Mouse (Mus musculus) liver, postnatal 0 days (tissue): ENCODE measurements at regions not wholly inside any gene's neighbourhood (a gene's known extent, or its start where the extent isn't known, plus 50 kb on each side); places are given as distances from the start of the nearest gene placed in this dataset.

ENCODE experiments used
- ATAC-seq: fragments of 200-750 bp; cut with Nextera tagmentation; 2 replicates; pipeline ENCODE4 v1.8.0; 2017; ENCODE audit warnings: mild to moderate bottlenecking, moderate library complexity
- DNase-seq: peaks from one replicate; pipeline ENCODE4 v3.0.0-alpha.2; 2016
- H3K27ac ChIP-seq: fragments of 300-500 bp; sonication (generic); 2 replicates; pipeline ENCODE4 v1.5.1; 2014; ENCODE audit warnings: antibody characterized with exemption, moderate library complexity, mild to moderate bottlenecking, low read depth
- H3K27me3 ChIP-seq: fragments of 300-500 bp; sonication (generic); 2 replicates; pipeline ENCODE4 v1.6.1; 2014; ENCODE audit warnings: low read length, control low read depth, mixed read lengths; ENCODE audit not compliant: insufficient read depth
- H3K36me3 ChIP-seq: fragments of 300-500 bp; sonication (generic); replicated peaks from 2 replicates; pipeline ENCODE4 v1.6.1; 2014; ENCODE audit warnings: mild to moderate bottlenecking, control low read depth, low read length, moderate library complexity, mixed read lengths; ENCODE audit not compliant: insufficient read depth
- H3K4me1 ChIP-seq: fragments of 300-500 bp; sonication (generic); 2 replicates; pipeline ENCODE4 v1.6.1; 2014; ENCODE audit warnings: antibody characterized with exemption, mild to moderate bottlenecking, control low read depth; ENCODE audit not compliant: insufficient read depth
- H3K4me2 ChIP-seq: fragments of 300-500 bp; sonication (generic); 2 replicates; pipeline ENCODE4 v1.6.1; 2014; ENCODE audit warnings: low read depth, mild to moderate bottlenecking, low read length, moderate library complexity, mixed read lengths
- H3K4me3 ChIP-seq: fragments of 300-500 bp; sonication (generic); 2 replicates; pipeline ENCODE4 v1.5.1; 2014; ENCODE audit warnings: low read depth, low read length
- H3K9ac ChIP-seq: fragments of 300-500 bp; sonication (generic); replicated peaks from 2 replicates; pipeline ENCODE4 v1.6.1; 2014; ENCODE audit warnings: mild to moderate bottlenecking, moderate library complexity
- H3K9me3 ChIP-seq: fragments of 300-500 bp; sonication (generic); 2 replicates; pipeline ENCODE4 v1.6.1; 2016; ENCODE audit warnings: mild to moderate bottlenecking, control low read depth, low read length, mixed read lengths
- CTCF ChIP-seq: sonication (generic); IDR thresholded peaks from 2 replicates; pipeline ENCODE4 v1.5.1; 2016; ENCODE audit warnings: antibody characterized with exemption, low read depth
- EP300 ChIP-seq: IDR thresholded peaks from 2 replicates; pipeline ENCODE4 v1.6.1; 2016; ENCODE audit warnings: antibody characterized with exemption, low read depth, mild to moderate bottlenecking
- WGBS: fragments of 180-500 bp; shearing (Covaris S2); extraction: QIAGEN DNeasy Blood & Tissue Kit; methylation state at CpG from one replicate; pipeline ENCODE4 v1.1.7; 2014; ENCODE audit not compliant: insufficient replicate concordance; 5-methylcytosine and 5-hydroxymethylcytosine counted together

DNA sequence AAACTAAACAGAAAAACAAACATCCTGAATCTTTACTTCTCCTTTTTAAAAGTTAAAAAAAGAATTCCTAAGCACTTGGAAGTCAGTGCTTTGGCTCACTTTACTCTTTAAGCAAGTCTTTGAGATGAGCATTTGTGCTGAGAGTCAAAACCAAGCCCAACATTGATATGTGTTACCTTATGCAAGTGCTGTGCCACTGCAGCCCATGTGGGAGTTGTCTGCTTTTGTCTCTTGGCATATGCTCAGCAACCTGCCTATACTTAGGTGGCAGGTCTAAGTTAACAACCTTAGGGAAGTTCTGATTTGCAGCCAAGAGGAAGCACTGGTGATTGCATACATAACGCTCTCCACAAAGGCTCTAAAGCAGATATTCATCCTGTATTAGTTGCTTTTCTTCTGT lies 493.1 kb downstream of the D3Ertd751e start:
- no peaks in the 10 kb centered on the region for H3K4me1 ChIP-seq
- no peak overlapping the region for H3K9ac ChIP-seq
- DNase-seq (no peak), ATAC-seq (no peak)
- H3K27ac ChIP-seq = no peak overlapping the region
- H3K4me2 ChIP-seq = no peak overlapping the region
- no peaks in the 10 kb centered on the region for H3K9me3 ChIP-seq
- no peaks in the 10 kb centered on the region for H3K27me3 ChIP-seq
- H3K4me3 ChIP-seq = no peak overlapping the region
- 79% methylated on average over 1 of the region's 1 CpGs for WGBS
- TF ChIP-seq CTCF (no peak), EP300 (no peak)
- no peaks in the 10 kb centered on the region for H3K36me3 ChIP-seq
